11 mouse cellular contexts compared by ENCODE assay signal in genomic region chr2:149666412-149666811, GRCm38 (mm10).
DNase-seq lines count a peak whose midpoint lies in the region; ATAC-seq lines count a peak whose summit lies in the region.
"Had no signal": no experiment of that assay in that cellular context is flagged by ENCODE, and none has a peak within 500 bp of the region (broad histone marks: within the 10 kb centered on the region; RNA-seq: fewer than 3 reads in every experiment).

No protein-coding gene starts in this region.

- H3K36me3 ChIP-seq in intestine, embryonic 15.5 days = no peaks in the 10 kb centered on the region
- no peaks in the 10 kb centered on the region for H3K36me3 ChIP-seq in heart, embryonic 10.5 days
- H3K36me3 ChIP-seq: liver, embryonic 15.5 days; stomach, embryonic 15.5 days had no signal

- H3K4me1 ChIP-seq in intestine, embryonic 15.5 days (replicated peaks) = no peaks in the 10 kb centered on the region
- H3K4me1 ChIP-seq in heart, embryonic 10.5 days = no peaks in the 10 kb centered on the region
- H3K4me1 ChIP-seq: liver, embryonic 15.5 days; stomach, embryonic 15.5 days had no signal

- no peaks in the 10 kb centered on the region for H3K9me3 ChIP-seq in intestine, embryonic 15.5 days
- no peaks in the 10 kb centered on the region for H3K9me3 ChIP-seq in heart, embryonic 10.5 days
- H3K9me3 ChIP-seq: liver, embryonic 15.5 days; stomach, embryonic 15.5 days had no signal

- peak; percentile 4 to 15 for DNase-seq in cerebellum, postnatal 14 days
- no peak for DNase-seq in cerebellum, postnatal 4 days (ENCODE audit: low spot score in 2 of 2)
- peak; percentile 50 for DNase-seq in Muller cell, postnatal 12 days (ENCODE audit: inconsistent ontology term)
- DNase-seq in frontal cortex, postnatal 36 days (ENCODE audit: low spot score in 2 of 2) = peak; percentile 46 to 63
- peak; percentile 37 to 86 for DNase-seq in left cerebral cortex, postnatal 25 days (ENCODE audit: low spot score in 2 of 2)
- DNase-seq in lung, adult 18-20 months = no peak
- no peak for DNase-seq in heart, embryonic 10.5 days (ENCODE audit: low spot score)

- no peak overlapping the region for H3K27ac ChIP-seq in intestine, embryonic 15.5 days
- H3K27ac ChIP-seq in heart, embryonic 10.5 days = no peak overlapping the region
- H3K27ac ChIP-seq: liver, embryonic 15.5 days; stomach, embryonic 15.5 days had no signal

- no peak for ATAC-seq in intestine, embryonic 15.5 days

- intact Hi-C loops in left cerebral cortex, postnatal 25 days (cut with DNase I) = loop anchor here (2.0 to 5.0 kb wide), 5 partner anchors 102 to 251 kb away; partner anchors contain the start of gene C530025M09Rik

- no peaks in the 10 kb centered on the region for H3K27me3 ChIP-seq in intestine, embryonic 15.5 days (replicated peaks)
- no peaks in the 10 kb centered on the region for H3K27me3 ChIP-seq in heart, embryonic 10.5 days (ENCODE audit: insufficient read depth, poor library complexity, severe bottlenecking)
- H3K27me3 ChIP-seq: liver, embryonic 15.5 days; stomach, embryonic 15.5 days had no signal

- H3K4me3 ChIP-seq in intestine, embryonic 15.5 days (replicated peaks) = no peak overlapping the region
- no peak overlapping the region for H3K4me3 ChIP-seq in heart, embryonic 10.5 days
- H3K4me3 ChIP-seq: liver, embryonic 15.5 days; stomach, embryonic 15.5 days had no signal

- no peak overlapping the region for H3K9ac ChIP-seq in intestine, embryonic 15.5 days
- H3K9ac ChIP-seq: liver, embryonic 15.5 days; stomach, embryonic 15.5 days had no signal

- H3K4me2 ChIP-seq in intestine, embryonic 15.5 days (replicated peaks) = no peak overlapping the region
- H3K4me2 ChIP-seq: heart, embryonic 11.5 days; liver, embryonic 15.5 days; stomach, embryonic 15.5 days had no signal

- 66% methylated on average over 3 of the region's 3 CpGs for WGBS in intestine, embryonic 15.5 days
- WGBS in heart, embryonic 10.5 days = 65% methylated on average over 3 of the region's 3 CpGs

Comparison
In these comparisons a context has a peak if more than half of its experiments do, and no peak if none do; other contexts are left out.
1. DNase-seq: peak in cerebellum, postnatal 14 days (2 of 2), Muller cell, postnatal 12 days (single experiment), frontal cortex, postnatal 36 days (2 of 2) and left cerebral cortex, postnatal 25 days (2 of 2); none in cerebellum, postnatal 4 days (0 of 2), lung, adult 18-20 months (0 of 2) and heart, embryonic 10.5 days (single experiment).